Mouse (Mus musculus): ENCODE measurements around the gene Nanos1.

- no peak for TF ChIP-seq CTCF (IDR thresholded peaks at IDR 0.05; ENCODE audit: borderline replicate concordance, extremely low read depth, insufficient read depth, insufficient read length)
- no peak for TF ChIP-seq POLR2A (IDR thresholded peaks at IDR 0.05; ENCODE audit: borderline replicate concordance, extremely low read depth, insufficient read depth, insufficient read length, poor library complexity, severe bottlenecking)
Observed at GRCm38 (mm10) chr19:60799867-60800569, 44.2 kb downstream of the Nanos1 start.

Measured in brain, embryonic 14.5 days (tissue).